Mouse (Mus musculus): ENCODE measurements around the gene Tns3. TPM values are rescaled to one million over a fixed set of nuclear protein-coding genes. Genes with fewer than 3 reads are reported as not detected.

Gene Tns3
- polyA plus RNA-seq, 1 experiment from 2014 or later, result 21.1 TPM

GRCm38 (mm10) chr11:8679221-8679620 lies 14.9 kb upstream of the Tns3 start:
- Histone ChIP-seq H3K36me3 (no peaks in the 10 kb centered on the region), H3K4me3 (replicated peaks) (no peak overlapping the region), H3K9ac (no peak overlapping the region), H3K27ac (no peak overlapping the region), H3K4me1 (replicated peaks) (0 out of 2 replicates have a peak, but pooled peaks cover 11% of the 10 kb centered on the region), H3K9me3 (no peaks in the 10 kb centered on the region), H3K4me2 (replicated peaks) (no peak overlapping the region), H3K27me3 (replicated peaks) (no peaks in the 10 kb centered on the region)
- WGBS, result 79% methylated on average over 5 of the region's 5 CpGs
- ATAC-seq, result no peak

DNA sequence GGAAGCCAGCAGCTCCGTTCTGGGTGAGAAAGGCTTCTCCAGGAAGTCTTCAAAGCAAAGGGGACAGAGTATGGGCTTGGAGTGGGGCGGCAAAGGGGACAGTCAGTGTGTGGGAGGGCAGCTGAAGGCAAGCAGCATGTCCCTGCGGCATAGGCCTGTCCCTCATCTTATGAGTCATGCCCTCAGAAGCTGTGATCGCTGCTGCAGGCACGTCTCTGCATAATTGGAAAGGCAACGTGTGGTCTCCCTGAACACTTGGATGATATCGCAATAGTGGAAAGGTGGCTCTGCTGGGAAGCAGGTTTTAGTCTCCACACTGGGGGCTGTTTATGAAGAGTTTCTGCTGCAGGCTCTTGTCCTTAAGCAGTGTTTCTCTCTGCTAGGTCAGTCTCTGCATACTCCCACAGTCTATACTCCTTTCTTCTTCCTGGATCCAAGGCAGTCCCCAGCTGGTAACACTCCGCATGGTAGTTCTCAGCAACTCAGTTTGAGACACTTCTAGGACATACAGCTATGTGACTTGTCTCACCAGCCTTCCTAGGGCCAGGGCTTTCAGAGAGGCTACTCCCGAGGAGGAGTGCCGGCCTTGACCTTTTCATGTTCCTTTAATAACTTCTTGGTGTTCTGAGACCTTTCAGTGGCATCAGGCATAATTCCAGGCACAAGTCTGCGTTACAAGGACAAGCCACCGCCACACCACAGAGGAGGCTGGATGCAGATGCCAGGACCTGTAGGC lies 14.1 kb upstream of the Tns3 start:
- Histone ChIP-seq H3K4me1 (replicated peaks) (0 out of 2 replicates have a peak, but pooled peaks cover 10% of the 10 kb centered on the region), H3K27me3 (replicated peaks) (no peaks in the 10 kb centered on the region), H3K4me3 (replicated peaks) (no peak overlapping the region), H3K27ac (no peak overlapping the region), H3K36me3 (no peaks in the 10 kb centered on the region), H3K9me3 (no peaks in the 10 kb centered on the region), H3K9ac (no peak overlapping the region), H3K4me2 (replicated peaks) (no peak overlapping the region)
- 0 out of 2 replicates have a peak, but pooled peaks have one; percentile 23 for ATAC-seq
- WGBS, result 82% methylated on average over 12 of the region's 12 CpGs

- Histone ChIP-seq H3K27ac (no peak overlapping the region), H3K9me3 (no peaks in the 10 kb centered on the region), H3K4me2 (replicated peaks) (no peak overlapping the region), H3K9ac (no peak overlapping the region), H3K36me3 (no peaks in the 10 kb centered on the region), H3K4me3 (replicated peaks) (no peak overlapping the region), H3K4me1 (replicated peaks) (0 out of 2 replicates have a peak, but pooled peaks cover 9% of the 10 kb centered on the region), H3K27me3 (replicated peaks) (no peaks in the 10 kb centered on the region)
- WGBS, result 81% methylated on average over 6 of the region's 6 CpGs
- ATAC-seq, result no peak
These were observed 11.6 kb upstream of the Tns3 start for GRCm38 (mm10) chr11:8675701-8676474.

DNA sequence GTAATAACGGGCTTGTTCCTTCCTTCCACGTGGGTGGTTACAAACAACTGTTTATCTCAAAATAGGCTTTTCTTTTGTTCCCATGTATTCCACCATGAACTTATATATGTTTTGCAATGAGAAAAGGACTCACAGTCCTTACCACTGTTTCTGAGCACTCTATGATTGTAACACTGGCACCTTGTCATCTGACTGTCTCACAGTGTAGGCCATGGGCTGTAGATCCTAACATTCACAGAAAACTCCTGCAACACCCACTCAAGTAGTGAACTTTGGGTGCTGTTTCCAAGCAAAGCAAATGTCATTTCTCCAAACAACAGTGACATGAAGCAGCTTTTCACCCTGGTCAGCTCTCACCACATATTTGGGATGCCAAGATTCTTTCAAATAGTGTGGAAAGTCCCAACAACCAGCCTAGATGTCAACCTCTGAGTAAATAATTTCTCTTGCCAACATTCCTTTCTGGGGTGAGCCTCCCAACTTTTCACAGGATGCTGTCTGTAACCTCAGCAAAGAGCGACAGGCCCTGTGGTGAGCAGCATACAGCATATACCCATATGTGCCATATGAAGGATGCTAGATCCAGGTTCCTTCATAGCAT lies 10.3 kb upstream of the Tns3 start:
- no peak for ATAC-seq
- Histone ChIP-seq H3K9me3 (no peaks in the 10 kb centered on the region), H3K4me3 (replicated peaks) (no peak overlapping the region), H3K9ac (no peak overlapping the region), H3K27ac (no peak overlapping the region), H3K27me3 (replicated peaks) (no peaks in the 10 kb centered on the region), H3K4me2 (replicated peaks) (no peak overlapping the region), H3K4me1 (replicated peaks) (0 out of 2 replicates have a peak, but pooled peaks cover 9% of the 10 kb centered on the region), H3K36me3 (no peaks in the 10 kb centered on the region)
- WGBS, result 62% methylated on average over 3 of the region's 3 CpGs

- 0 out of 2 replicates have a peak, but pooled peaks cover 9% of the 10 kb centered on the region for H3K4me1 ChIP-seq (replicated peaks)
- 70% methylated on average over 4 of the region's 4 CpGs for WGBS
- no peak overlapping the region for H3K9ac ChIP-seq
- no peaks in the 10 kb centered on the region for H3K27me3 ChIP-seq (replicated peaks)
- no peaks in the 10 kb centered on the region for H3K36me3 ChIP-seq
- ATAC-seq, result peak; percentile 21; the same call in 1 of the 2 replicates
- H3K27ac ChIP-seq, result no peak overlapping the region
- no peak overlapping the region for H3K4me2 ChIP-seq (replicated peaks)
- no peak overlapping the region for H3K4me3 ChIP-seq (replicated peaks)
- no peaks in the 10 kb centered on the region for H3K9me3 ChIP-seq
These were observed 7.4 kb upstream of the Tns3 start for GRCm38 (mm10) chr11:8671698-8672097.

GRCm38 (mm10) chr11:8669138-8669537 lies 4.8 kb upstream of the Tns3 start:
- 89% methylated on average over 2 of the region's 2 CpGs for WGBS
- H3K27me3 ChIP-seq (replicated peaks), result no peaks in the 10 kb centered on the region
- H3K4me2 ChIP-seq (replicated peaks), result no peak overlapping the region
- 0 out of 2 replicates have a peak, but pooled peaks cover 4% of the 10 kb centered on the region for H3K4me1 ChIP-seq (replicated peaks)
- H3K36me3 ChIP-seq, result no peaks in the 10 kb centered on the region
- H3K27ac ChIP-seq, result no peak overlapping the region
- H3K9ac ChIP-seq, result no peak overlapping the region
- ATAC-seq, result no peak
- no peaks in the 10 kb centered on the region for H3K9me3 ChIP-seq
- H3K4me3 ChIP-seq (replicated peaks), result no peak overlapping the region

DNA sequence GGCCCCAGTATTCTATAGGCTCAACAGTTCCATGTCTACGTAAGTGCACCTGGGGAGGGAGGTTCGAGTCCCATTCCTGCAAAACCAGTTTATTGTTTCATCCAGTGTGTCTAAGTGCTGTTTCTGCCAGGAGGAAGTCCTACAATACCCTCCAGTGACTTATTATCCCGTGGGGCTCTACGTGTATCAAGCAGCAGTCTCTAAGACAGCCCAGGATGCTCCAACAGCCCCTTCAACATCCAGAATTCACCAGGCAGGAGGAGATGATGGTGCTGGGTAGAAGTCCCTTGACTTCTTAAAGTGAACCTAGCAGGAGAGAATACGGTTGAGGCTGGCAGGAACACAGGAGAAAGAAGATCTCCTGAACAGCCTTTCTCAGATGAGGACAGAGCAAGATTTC lies 462 bp upstream of the Tns3 start:
- WGBS, result 28% methylated on average over 5 of the region's 5 CpGs
- no peaks in the 10 kb centered on the region for H3K27me3 ChIP-seq (replicated peaks)

GRCm38 (mm10) chr11:8663444-8664392 lies 617 bp downstream of the Tns3 start:
- H3K27me3 ChIP-seq (replicated peaks), result no peaks in the 10 kb centered on the region
- under 1% methylated on average over 52 of the region's 52 CpGs for WGBS
- peak overlapping the region; percentile 81 for H3K4me3 ChIP-seq (replicated peaks)
- peak overlapping the region; percentile 93 for H3K27ac ChIP-seq
- peak; percentile 94 for ATAC-seq
- no peaks in the 10 kb centered on the region for H3K9me3 ChIP-seq
- H3K9ac ChIP-seq, result peak overlapping the region; percentile 90
- 0 out of 2 replicates have a peak, but pooled peaks cover under 1% of the 10 kb centered on the region for H3K36me3 ChIP-seq
- peak overlapping the region; percentile 74 for H3K4me2 ChIP-seq (replicated peaks)
- peaks cover 36% of the 10 kb centered on the region for H3K4me1 ChIP-seq (replicated peaks)

More for the DNA sequence above, 462 bp upstream of the Tns3 start:
- no peak for ATAC-seq
- H3K27ac ChIP-seq, result peak overlapping the region; percentile 93
- H3K4me3 ChIP-seq (replicated peaks), result peak overlapping the region; percentile 81
- H3K9me3 ChIP-seq, result no peaks in the 10 kb centered on the region
- H3K4me1 ChIP-seq (replicated peaks), result peaks cover 29% of the 10 kb centered on the region
- no peaks in the 10 kb centered on the region for H3K36me3 ChIP-seq
- peak overlapping the region; percentile 90 for H3K9ac ChIP-seq
- peak overlapping the region; percentile 74 for H3K4me2 ChIP-seq (replicated peaks)

DNA sequence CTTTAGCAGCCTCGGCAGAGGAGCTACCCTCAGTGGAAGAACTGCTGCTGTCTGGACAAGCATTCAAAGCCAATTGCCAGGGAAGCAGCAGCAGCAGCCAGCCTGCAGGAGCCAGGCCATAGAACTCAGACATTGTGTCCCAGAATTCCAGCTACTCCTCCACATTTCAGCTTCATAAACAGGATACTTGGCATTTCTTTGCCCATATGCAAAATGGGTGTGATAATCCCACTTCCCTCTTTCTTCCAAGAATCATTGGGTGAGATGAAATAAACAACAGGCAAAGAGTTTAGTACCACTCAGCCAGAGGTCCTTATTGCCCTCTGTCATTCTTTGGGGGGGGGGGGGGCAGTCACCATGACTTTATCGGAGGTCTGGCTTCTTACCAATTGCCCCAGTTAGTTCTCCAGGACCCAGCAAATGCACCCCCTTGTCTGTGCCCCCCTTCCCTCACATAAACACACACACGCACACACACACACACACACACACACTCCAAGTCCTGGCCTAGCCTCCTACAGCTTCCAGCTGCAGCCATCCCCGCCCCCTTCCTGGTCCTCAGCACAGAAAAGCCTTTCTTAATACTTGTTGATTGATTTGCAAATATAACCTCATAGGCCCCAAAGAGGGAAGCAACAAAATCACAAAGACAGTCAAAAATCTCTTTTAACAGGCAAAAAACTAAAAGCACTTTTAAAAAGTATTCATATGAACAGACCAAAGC lies 1.5 kb downstream of the Tns3 start:
- 13% methylated on average over 4 of the region's 4 CpGs for WGBS
- Histone ChIP-seq H3K27ac (peak overlapping the region; percentile 93; the same call in 1 of the 2 replicates), H3K27me3 (replicated peaks) (no peaks in the 10 kb centered on the region), H3K4me2 (replicated peaks) (peak overlapping the region; percentile 74), H3K4me3 (replicated peaks) (peak overlapping the region; percentile 81), H3K9ac (peak overlapping the region; percentile 90), H3K9me3 (no peaks in the 10 kb centered on the region), H3K36me3 (0 out of 2 replicates have a peak, but pooled peaks cover 4% of the 10 kb centered on the region), H3K4me1 (replicated peaks) (peaks cover 38% of the 10 kb centered on the region)
- peak; percentile 22; the same call in 1 of the 2 replicates for ATAC-seq

GRCm38 (mm10) chr11:8660951-8661350 lies 3.4 kb downstream of the Tns3 start:
- H3K27ac ChIP-seq, result no peak overlapping the region; the same call in 1 of the 2 replicates
- WGBS, result 60% methylated on average over 4 of the region's 4 CpGs
- H3K4me1 ChIP-seq (replicated peaks), result peaks cover 50% of the 10 kb centered on the region
- 0 out of 2 replicates have a peak overlapping the region, but pooled peaks have one; percentile 26 for H3K4me2 ChIP-seq (replicated peaks)
- H3K27me3 ChIP-seq (replicated peaks), result no peaks in the 10 kb centered on the region
- no peak for ATAC-seq
- no peak overlapping the region for H3K9ac ChIP-seq
- no peak overlapping the region for H3K4me3 ChIP-seq (replicated peaks)
- 0 out of 2 replicates have a peak, but pooled peaks cover 4% of the 10 kb centered on the region for H3K36me3 ChIP-seq
- no peaks in the 10 kb centered on the region for H3K9me3 ChIP-seq

- Histone ChIP-seq H3K9me3 (no peaks in the 10 kb centered on the region), H3K4me1 (replicated peaks) (peaks cover 50% of the 10 kb centered on the region), H3K9ac (no peak overlapping the region; the same call in 1 of the 2 replicates), H3K36me3 (0 out of 2 replicates have a peak, but pooled peaks cover 4% of the 10 kb centered on the region), H3K27ac (peak overlapping the region; percentile 60), H3K4me3 (replicated peaks) (no peak overlapping the region), H3K4me2 (replicated peaks) (peak overlapping the region; percentile 30), H3K27me3 (replicated peaks) (no peaks in the 10 kb centered on the region)
- 40% methylated on average over 9 of the region's 9 CpGs for whole genome bisulfite sequencing
- ATAC-seq, result no peak
These were observed 4.5 kb downstream of the Tns3 start for GRCm38 (mm10) chr11:8659851-8660250.
